Mouse (Mus musculus) midbrain, embryonic 10.5 days (tissue): Measurements from ENCODE around the gene Hadhb. TPM values are rescaled to one million over a fixed set of nuclear protein-coding genes. Genes with fewer than 3 reads are reported as not detected.

Experiments
- DNase-seq: peaks from one replicate; pipeline ENCODE4 v3.0.0-alpha.2; 2017; ENCODE audit warnings: low spot score
- H3K27ac ChIP-seq: fragments of 300-500 bp; sonication (generic); replicated peaks from 2 replicates; pipeline ENCODE4 v1.5.1; 2016; ENCODE audit warnings: mild to moderate bottlenecking
- H3K27me3 ChIP-seq: fragments of 300-500 bp; sonication (generic); 2 replicates; pipeline ENCODE4 v1.6.1; 2016; ENCODE audit warnings: low read depth, mild to moderate bottlenecking; ENCODE audit not compliant: poor library complexity, severe bottlenecking
- H3K36me3 ChIP-seq: fragments of 300-500 bp; sonication (generic); 2 replicates; pipeline ENCODE4 v1.6.1; 2016; ENCODE audit warnings: mild to moderate bottlenecking, moderate library complexity
- H3K4me1 ChIP-seq: fragments of 300-500 bp; sonication (generic); 2 replicates; pipeline ENCODE4 v1.6.1; 2016
- H3K4me3 ChIP-seq: fragments of 300-500 bp; sonication (generic); 2 replicates; pipeline ENCODE4 v1.5.1; 2016; ENCODE audit warnings: mild to moderate bottlenecking, moderate library complexity
- H3K9me3 ChIP-seq: fragments of 300-500 bp; sonication (generic); replicated peaks from 2 replicates; pipeline ENCODE4 v1.6.1; 2016; ENCODE audit warnings: mild to moderate bottlenecking
- WGBS: fragments of 180-500 bp; shearing (Covaris S2); methylation state at CpG from one replicate; pipeline ENCODE4 v1.1.7; 2016; 5-methylcytosine and 5-hydroxymethylcytosine counted together
- polyA plus RNA-seq: library from polyadenylated mRNA; unstranded; fragments of >200 nt; fragmentation: Nextera tagmentation; extraction: Ambion mirVana; gene quantifications from 2 replicates; pipeline ENCODE4 v1.2.1, GENCODE M21; 2016

The Hadhb gene
- polyA plus RNA-seq: 104 and 106 TPM in 2 replicates

- under 1% methylated on average over 53 of the region's 53 CpGs for WGBS
- H3K27me3 ChIP-seq: no peaks in the 10 kb centered on the region
- peak within 1 kb of the TSS; percentile 99 for H3K27ac ChIP-seq
- no peaks in the 10 kb centered on the region for H3K36me3 ChIP-seq
- H3K4me1 ChIP-seq: peaks cover 20% of the 10 kb centered on the region
- H3K9me3 ChIP-seq: no peaks in the 10 kb centered on the region
- H3K4me3 ChIP-seq: peak within 1 kb of the TSS; percentile 81
- peak; percentile 91 for DNase-seq
These were observed at the start of gene Hadhb, which contains the start of gene Hadha for GRCm38 (mm10) chr5:30154474-30155394. Gene Hadhb, plus strand, starts transcription at chr5:30155248. Gene Hadha, minus strand, starts transcription at chr5:30155162.

- peaks cover 64% of the 10 kb centered on the region for H3K27me3 ChIP-seq
- no peaks in the 10 kb centered on the region for H3K36me3 ChIP-seq
- WGBS: under 1% methylated on average over 29 of the region's 29 CpGs
- peak; percentile 59 for DNase-seq
- H3K27ac ChIP-seq: peak within 1 kb of the TSS; percentile 89
- H3K4me1 ChIP-seq: peaks cover 63% of the 10 kb centered on the region
- H3K4me3 ChIP-seq: peak within 1 kb of the TSS; percentile 71
- H3K9me3 ChIP-seq: no peaks in the 10 kb centered on the region
These were observed 49.3 kb upstream of the Hadhb start, which contains the start of gene 3110082J24Rik for GRCm38 (mm10) chr5:30105668-30106300. Gene 3110082J24Rik, minus strand, starts transcription at chr5:30106086.

- Histone ChIP-seq H3K9me3 (no peaks in the 10 kb centered on the region), H3K27ac (peak overlapping the region; percentile 89), H3K4me3 (peak overlapping the region; percentile 71), H3K27me3 (peaks cover 69% of the 10 kb centered on the region), H3K36me3 (no peaks in the 10 kb centered on the region), H3K4me1 (peaks cover 73% of the 10 kb centered on the region)
- DNase-seq: no peak
- WGBS: 18% methylated on average over 2 of the region's 2 CpGs
These were observed 48.3 kb upstream of the Hadhb start for GRCm38 (mm10) chr5:30106756-30107155.

GRCm38 (mm10) chr5:30107186-30107585 lies 47.9 kb upstream of the Hadhb start:
- Histone ChIP-seq H3K9me3 (no peaks in the 10 kb centered on the region), H3K4me1 (peaks cover 76% of the 10 kb centered on the region), H3K27me3 (peaks cover 73% of the 10 kb centered on the region), H3K36me3 (no peaks in the 10 kb centered on the region), H3K4me3 (peak overlapping the region; percentile 71), H3K27ac (peak overlapping the region; percentile 89)
- DNase-seq: peak; percentile 82
- under 1% methylated on average over 7 of the region's 7 CpGs for WGBS

DNA sequence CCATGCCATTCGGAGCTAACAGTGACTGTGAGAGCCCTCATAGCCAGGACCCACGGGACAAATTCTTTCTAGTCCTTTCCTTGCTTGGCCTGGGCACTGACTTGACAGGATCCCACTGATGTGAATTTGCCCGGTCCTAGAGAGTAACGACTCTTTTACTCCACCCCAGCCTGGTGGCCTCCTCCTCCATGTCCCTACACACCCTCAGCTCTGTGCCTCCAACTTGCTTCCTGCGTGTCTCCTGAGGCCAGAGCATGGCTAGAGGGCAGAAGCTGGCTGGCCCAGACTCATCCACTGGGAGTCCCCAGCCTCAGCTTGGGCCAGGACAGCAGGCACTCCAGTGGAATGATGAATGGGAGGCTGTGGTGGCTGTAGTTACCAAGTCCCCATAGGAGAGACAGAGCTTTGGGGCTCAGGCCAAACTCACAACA lies 47.4 kb upstream of the Hadhb start:
- WGBS: 2% methylated on average over 5 of the region's 5 CpGs
- H3K36me3 ChIP-seq: 0 out of 2 replicates have a peak, but pooled peaks cover 3% of the 10 kb centered on the region
- no peaks in the 10 kb centered on the region for H3K9me3 ChIP-seq
- peaks cover 76% of the 10 kb centered on the region for H3K4me1 ChIP-seq
- H3K27me3 ChIP-seq: peaks cover 77% of the 10 kb centered on the region
- peak; percentile 55 for DNase-seq
- peak overlapping the region; percentile 71 for H3K4me3 ChIP-seq
- H3K27ac ChIP-seq: peak overlapping the region; percentile 89

DNA sequence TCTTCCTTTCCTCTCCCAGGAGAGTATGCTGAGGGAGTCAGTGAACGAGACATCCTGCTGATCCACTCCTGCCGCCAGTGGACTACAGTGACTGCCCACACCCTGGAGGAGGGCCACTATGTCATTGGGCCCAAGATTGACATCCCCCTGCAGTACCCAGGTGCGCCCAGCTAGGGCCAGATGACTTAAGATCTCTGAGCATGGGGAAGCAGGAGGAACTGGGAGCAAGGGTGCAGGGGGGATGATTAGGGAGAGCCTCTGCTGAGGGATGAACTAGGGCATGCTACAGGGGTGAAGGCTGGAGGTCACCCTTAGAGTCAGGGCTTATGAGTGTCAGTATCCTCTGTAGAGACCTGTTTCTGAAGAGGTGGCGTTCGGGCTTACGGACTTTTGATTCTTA lies 46.8 kb upstream of the Hadhb start:
- Histone ChIP-seq H3K36me3 (0 out of 2 replicates have a peak, but pooled peaks cover 6% of the 10 kb centered on the region), H3K27ac (peak overlapping the region; percentile 89), H3K27me3 (peaks cover 82% of the 10 kb centered on the region), H3K4me1 (peaks cover 79% of the 10 kb centered on the region), H3K9me3 (no peaks in the 10 kb centered on the region), H3K4me3 (peak overlapping the region; percentile 71)
- WGBS: 53% methylated on average over 6 of the region's 6 CpGs
- DNase-seq: no peak

- DNase-seq: peak; percentile 32
- Histone ChIP-seq H3K36me3 (0 out of 2 replicates have a peak, but pooled peaks cover 8% of the 10 kb centered on the region), H3K9me3 (no peaks in the 10 kb centered on the region), H3K27ac (peak overlapping the region; percentile 86), H3K4me3 (peak overlapping the region; percentile 46), H3K27me3 (peaks cover 86% of the 10 kb centered on the region), H3K4me1 (peaks cover 92% of the 10 kb centered on the region)
- 13% methylated on average over 2 of the region's 2 CpGs for WGBS
These were observed 45.1 kb upstream of the Hadhb start for GRCm38 (mm10) chr5:30109899-30110298.

GRCm38 (mm10) chr5:30110371-30111060 lies 44.5 kb upstream of the Hadhb start:
- WGBS: 1% methylated on average over 22 of the region's 22 CpGs
- Histone ChIP-seq H3K9me3 (no peaks in the 10 kb centered on the region), H3K36me3 (0 out of 2 replicates have a peak, but pooled peaks cover 8% of the 10 kb centered on the region), H3K4me3 (peak overlapping the region; percentile 46), H3K27me3 (peaks cover 86% of the 10 kb centered on the region), H3K27ac (peak overlapping the region; percentile 86), H3K4me1 (peaks cover 86% of the 10 kb centered on the region)
- peak; percentile 73 for DNase-seq

- Histone ChIP-seq H3K36me3 (peaks cover 14% of the 10 kb centered on the region), H3K9me3 (no peaks in the 10 kb centered on the region), H3K27me3 (peaks cover 86% of the 10 kb centered on the region), H3K4me3 (peak overlapping the region; percentile 46), H3K4me1 (peaks cover 80% of the 10 kb centered on the region), H3K27ac (peak overlapping the region; percentile 86)
- DNase-seq: peak; percentile 87
- 1% methylated on average over 18 of the region's 18 CpGs for WGBS
These were observed 43.9 kb upstream of the Hadhb start for GRCm38 (mm10) chr5:30111126-30111525.

GRCm38 (mm10) chr5:30111771-30112170 lies 43.3 kb upstream of the Hadhb start:
- Histone ChIP-seq H3K9me3 (no peaks in the 10 kb centered on the region), H3K4me1 (peaks cover 73% of the 10 kb centered on the region), H3K27me3 (peaks cover 86% of the 10 kb centered on the region), H3K27ac (peak overlapping the region; percentile 86), H3K36me3 (peaks cover 21% of the 10 kb centered on the region), H3K4me3 (peak overlapping the region; percentile 46)
- no peak for DNase-seq
- 69% methylated on average over 3 of the region's 3 CpGs for WGBS

DNA sequence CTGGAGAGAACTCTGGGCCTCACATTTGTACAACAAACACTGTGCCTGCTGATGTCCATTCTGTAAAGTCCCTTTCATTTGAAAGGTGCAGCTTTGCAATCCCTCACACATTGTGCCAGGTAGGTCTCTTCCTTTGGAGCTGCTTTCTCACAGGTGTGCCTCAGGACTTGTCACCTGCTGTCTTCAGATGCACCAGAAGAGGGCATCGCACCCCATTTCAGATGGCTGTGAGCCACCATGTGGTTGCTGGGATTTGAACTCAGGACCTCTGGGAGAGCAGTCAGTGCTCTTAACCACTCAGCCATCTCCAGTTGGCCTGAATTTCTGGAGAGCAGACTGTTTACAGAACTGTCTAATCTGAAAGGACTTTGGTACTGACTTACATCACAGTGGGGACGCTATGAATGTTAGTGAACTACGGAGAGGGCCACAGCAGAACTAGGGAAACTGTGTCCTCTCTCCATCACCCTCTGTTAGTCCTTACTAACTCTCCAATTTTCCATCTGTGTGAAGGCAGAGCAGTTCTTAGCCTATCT lies 42.4 kb upstream of the Hadhb start:
- Histone ChIP-seq H3K36me3 (peaks cover 29% of the 10 kb centered on the region), H3K9me3 (no peaks in the 10 kb centered on the region), H3K27ac (no peak overlapping the region), H3K4me3 (no peak overlapping the region), H3K4me1 (peaks cover 65% of the 10 kb centered on the region), H3K27me3 (peaks cover 82% of the 10 kb centered on the region)
- 81% methylated on average over 3 of the region's 3 CpGs for WGBS
- DNase-seq: no peak
